Mouse (Mus musculus) midbrain, embryonic 11.5 days (tissue): ENCODE results near the gene Mmp2. TPM values are rescaled to one million over a fixed set of nuclear protein-coding genes. Genes with fewer than 3 reads are reported as not detected.

Experiments
- ATAC-seq: fragments of 200-750 bp; cut with Nextera tagmentation; 2 replicates; pipeline ENCODE4 v1.8.0; 2017; ENCODE audit warnings: moderate TSS enrichment, moderate library complexity; ENCODE audit not compliant: low FRiP score
- DNase-seq: peaks from one replicate; pipeline ENCODE4 v3.0.0; 2015; ENCODE audit warnings: low spot score; ENCODE audit errors: missing footprints
- H3K27ac ChIP-seq: fragments of 300-500 bp; sonication (generic); 2 replicates; pipeline ENCODE4 v1.5.1; 2014; ENCODE audit warnings: low read depth, low read length
- H3K27me3 ChIP-seq: fragments of 300-500 bp; sonication (generic); 2 replicates; pipeline ENCODE4 v1.6.1; 2014; ENCODE audit warnings: mild to moderate bottlenecking, low read length, moderate library complexity, mixed read lengths; ENCODE audit not compliant: control insufficient read depth, insufficient read depth
- H3K36me3 ChIP-seq: fragments of 300-500 bp; sonication (generic); 2 replicates; pipeline ENCODE4 v1.6.1; 2014; ENCODE audit warnings: mild to moderate bottlenecking, low read length, moderate library complexity, mixed read lengths; ENCODE audit not compliant: control insufficient read depth, insufficient read depth
- H3K4me1 ChIP-seq: fragments of 300-500 bp; sonication (generic); 2 replicates; pipeline ENCODE4 v1.6.1; 2014; ENCODE audit warnings: low read length; ENCODE audit not compliant: control insufficient read depth, insufficient read depth
- H3K4me2 ChIP-seq: fragments of 300-500 bp; sonication (generic); 2 replicates; pipeline ENCODE4 v1.6.1; 2014; ENCODE audit warnings: mild to moderate bottlenecking, moderate library complexity
- H3K4me3 ChIP-seq: fragments of 300-500 bp; sonication (generic); 2 replicates; pipeline ENCODE4 v1.5.1; 2014; ENCODE audit warnings: low read depth, low read length
- H3K9ac ChIP-seq: fragments of 300-500 bp; sonication (generic); 2 replicates; pipeline ENCODE4 v1.6.1; 2014; ENCODE audit warnings: low read length
- H3K9me3 ChIP-seq: fragments of 300-500 bp; sonication (generic); 2 replicates; pipeline ENCODE4 v1.6.1; 2016; ENCODE audit warnings: low read length; ENCODE audit not compliant: control insufficient read depth
- WGBS: fragments of 180-500 bp; shearing (Covaris S2); extraction: QIAGEN DNeasy Blood & Tissue Kit; methylation state at CpG from one replicate; pipeline ENCODE4 v1.1.7; 2014; 5-methylcytosine and 5-hydroxymethylcytosine counted together
- polyA plus RNA-seq: library from polyadenylated mRNA; unstranded; fragments of >200 nt; fragmentation: Nextera tagmentation; extraction: Ambion mirVana; gene quantifications from 2 replicates; pipeline ENCODE4 v1.2.1, GENCODE M21; 2014

The Mmp2 gene
- polyA plus RNA-seq, 1 experiment from 2014 or later: 51.3 TPM

DNA sequence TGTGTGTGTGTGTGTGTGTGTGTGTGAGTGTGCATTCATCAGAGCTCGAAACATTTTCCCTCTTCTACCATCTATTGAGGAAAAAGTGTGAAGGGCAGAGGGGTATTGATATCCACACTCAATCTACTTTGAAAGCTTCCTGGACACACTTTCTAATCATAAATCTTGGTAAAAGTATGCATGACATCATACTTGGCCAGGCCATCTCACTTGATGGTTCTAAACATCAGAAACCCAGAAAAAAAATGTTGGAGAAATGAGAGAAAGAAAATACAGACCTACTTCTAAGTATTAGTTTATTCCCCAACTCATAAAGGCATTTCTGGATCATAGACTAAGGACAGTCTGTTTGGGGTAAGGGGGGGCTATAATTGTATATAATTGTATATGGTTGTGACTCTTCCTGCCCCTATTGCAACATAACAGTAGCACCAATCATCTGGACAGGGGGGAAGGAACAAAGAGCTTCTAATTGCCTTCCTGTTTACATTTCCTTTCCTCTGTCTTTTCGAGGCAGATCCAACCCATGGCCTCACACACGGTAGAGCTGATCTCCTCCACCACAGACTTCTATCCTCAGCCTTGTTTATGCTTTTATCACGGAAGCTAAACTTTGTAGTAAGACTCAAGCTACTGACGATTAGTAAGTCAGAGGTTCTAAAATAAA is 7.1 kb downstream of the Mmp2 start:
- H3K27ac ChIP-seq: no peak overlapping the region
- no peak overlapping the region for H3K4me2 ChIP-seq
- H3K9ac ChIP-seq: no peak overlapping the region
- no peak for ATAC-seq
- DNase-seq: no peak
- WGBS: 85% methylated on average over 5 of the region's 5 CpGs
- H3K4me1 ChIP-seq: no peaks in the 10 kb centered on the region
- H3K9me3 ChIP-seq: no peaks in the 10 kb centered on the region
- H3K4me3 ChIP-seq: no peak overlapping the region
- H3K27me3 ChIP-seq: no peaks in the 10 kb centered on the region
- H3K36me3 ChIP-seq: no peaks in the 10 kb centered on the region

GRCm38 (mm10) chr8:92834786-92835500 is 7.9 kb downstream of the Mmp2 start:
- no peak for ATAC-seq
- no peaks in the 10 kb centered on the region for H3K27me3 ChIP-seq
- no peak overlapping the region for H3K4me3 ChIP-seq
- H3K9me3 ChIP-seq: no peaks in the 10 kb centered on the region
- H3K36me3 ChIP-seq: no peaks in the 10 kb centered on the region
- no peak overlapping the region for H3K9ac ChIP-seq
- 87% methylated on average over 11 of the region's 11 CpGs for WGBS
- no peaks in the 10 kb centered on the region for H3K4me1 ChIP-seq
- no peak overlapping the region for H3K27ac ChIP-seq
- DNase-seq: no peak
- no peak overlapping the region for H3K4me2 ChIP-seq

DNA sequence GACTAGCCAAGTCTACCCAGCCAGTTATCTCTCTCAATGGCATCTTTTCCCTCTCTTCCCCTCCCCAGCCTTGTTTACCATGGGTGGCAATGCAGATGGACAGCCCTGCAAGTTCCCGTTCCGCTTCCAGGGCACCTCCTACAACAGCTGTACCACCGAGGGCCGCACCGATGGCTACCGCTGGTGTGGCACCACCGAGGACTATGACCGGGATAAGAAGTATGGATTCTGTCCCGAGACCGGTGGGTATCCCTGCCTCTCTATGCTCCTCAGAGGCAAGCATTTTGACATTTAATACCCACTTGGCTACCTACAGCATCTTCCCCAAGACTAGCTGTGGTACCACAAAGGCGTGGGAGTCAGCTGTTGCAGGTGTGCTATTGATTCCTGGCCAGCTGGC is 8.8 kb downstream of the Mmp2 start:
- no peak overlapping the region for H3K9ac ChIP-seq
- H3K4me2 ChIP-seq: no peak overlapping the region
- DNase-seq (no peak), ATAC-seq (no peak)
- no peaks in the 10 kb centered on the region for H3K27me3 ChIP-seq
- H3K27ac ChIP-seq: no peak overlapping the region
- H3K36me3 ChIP-seq: no peaks in the 10 kb centered on the region
- H3K9me3 ChIP-seq: no peaks in the 10 kb centered on the region
- no peak overlapping the region for H3K4me3 ChIP-seq
- H3K4me1 ChIP-seq: no peaks in the 10 kb centered on the region
- 98% methylated on average over 11 of the region's 11 CpGs for WGBS

DNA sequence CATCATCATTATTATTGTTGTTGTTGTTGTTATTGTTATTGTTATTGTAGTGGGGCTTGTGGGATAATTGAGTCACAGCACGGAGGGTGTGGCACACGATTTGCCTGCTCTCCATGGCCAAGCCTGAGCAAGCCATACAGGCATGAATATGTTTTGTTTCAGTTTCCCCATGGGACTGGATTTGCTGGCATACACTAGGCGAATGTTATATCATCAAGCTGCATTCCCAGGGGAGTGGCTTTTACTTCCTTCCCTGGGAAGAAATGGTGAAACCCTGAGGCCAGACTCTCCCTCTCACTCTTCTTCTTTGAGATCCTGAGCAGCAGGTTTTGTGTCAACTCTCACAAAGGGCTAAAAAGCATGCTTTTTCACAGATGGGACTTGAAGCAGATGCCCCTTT is 11.5 kb downstream of the Mmp2 start:
- H3K9me3 ChIP-seq: no peaks in the 10 kb centered on the region
- no peak overlapping the region for H3K4me3 ChIP-seq
- no peaks in the 10 kb centered on the region for H3K27me3 ChIP-seq
- H3K4me1 ChIP-seq: no peaks in the 10 kb centered on the region
- ATAC-seq (no peak), DNase-seq (no peak)
- 81% methylated on average over 3 of the region's 3 CpGs for WGBS
- H3K27ac ChIP-seq: no peak overlapping the region
- no peaks in the 10 kb centered on the region for H3K36me3 ChIP-seq
- no peak overlapping the region for H3K4me2 ChIP-seq
- H3K9ac ChIP-seq: no peak overlapping the region

GRCm38 (mm10) chr8:92839161-92839560 is 12.1 kb downstream of the Mmp2 start:
- DNase-seq (no peak), ATAC-seq (no peak)
- Histone ChIP-seq H3K4me2 (no peak overlapping the region), H3K9me3 (no peaks in the 10 kb centered on the region), H3K4me1 (no peaks in the 10 kb centered on the region), H3K9ac (no peak overlapping the region), H3K27me3 (no peaks in the 10 kb centered on the region), H3K4me3 (no peak overlapping the region), H3K36me3 (no peaks in the 10 kb centered on the region; the same call in 1 of the 2 replicates), H3K27ac (no peak overlapping the region)
- WGBS: 86% methylated on average over 8 of the region's 8 CpGs

DNA sequence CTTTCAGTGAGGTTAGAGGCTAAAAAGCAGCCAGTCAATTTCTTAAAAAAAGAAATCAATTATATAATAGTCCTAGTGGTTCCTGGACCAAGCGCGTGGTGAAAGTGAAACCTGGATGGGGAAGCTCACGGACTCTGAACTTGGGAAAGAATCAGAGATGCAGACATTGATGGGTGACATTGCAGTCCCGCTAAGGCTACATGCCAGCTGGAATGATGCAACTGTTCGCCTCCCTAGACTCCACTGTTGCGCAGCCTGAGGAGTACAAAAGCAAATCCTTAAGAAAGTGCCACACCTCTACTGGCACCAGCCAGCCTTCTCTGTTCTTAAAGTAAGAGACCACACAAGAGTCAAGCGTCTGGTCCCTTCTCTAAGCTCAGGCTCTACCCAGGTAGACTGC is 12.8 kb downstream of the Mmp2 start:
- H3K27ac ChIP-seq: no peak overlapping the region
- H3K4me3 ChIP-seq: no peak overlapping the region
- WGBS: 97% methylated on average over 7 of the region's 7 CpGs
- no peak overlapping the region for H3K9ac ChIP-seq
- DNase-seq (no peak), ATAC-seq (no peak)
- H3K27me3 ChIP-seq: no peaks in the 10 kb centered on the region
- no peak overlapping the region for H3K4me2 ChIP-seq
- H3K9me3 ChIP-seq: no peaks in the 10 kb centered on the region
- no peaks in the 10 kb centered on the region for H3K4me1 ChIP-seq
- H3K36me3 ChIP-seq: no peaks in the 10 kb centered on the region; the same call in 1 of the 2 replicates

GRCm38 (mm10) chr8:92846684-92847083 is 19.6 kb downstream of the Mmp2 start:
- Histone ChIP-seq H3K27me3 (no peaks in the 10 kb centered on the region), H3K4me3 (no peak overlapping the region), H3K36me3 (no peaks in the 10 kb centered on the region; the same call in 1 of the 2 replicates), H3K4me1 (no peaks in the 10 kb centered on the region), H3K27ac (no peak overlapping the region), H3K4me2 (no peak overlapping the region), H3K9ac (no peak overlapping the region), H3K9me3 (no peaks in the 10 kb centered on the region)
- DNase-seq (no peak), ATAC-seq (no peak)
- 46% methylated on average over 3 of the region's 3 CpGs for WGBS

DNA sequence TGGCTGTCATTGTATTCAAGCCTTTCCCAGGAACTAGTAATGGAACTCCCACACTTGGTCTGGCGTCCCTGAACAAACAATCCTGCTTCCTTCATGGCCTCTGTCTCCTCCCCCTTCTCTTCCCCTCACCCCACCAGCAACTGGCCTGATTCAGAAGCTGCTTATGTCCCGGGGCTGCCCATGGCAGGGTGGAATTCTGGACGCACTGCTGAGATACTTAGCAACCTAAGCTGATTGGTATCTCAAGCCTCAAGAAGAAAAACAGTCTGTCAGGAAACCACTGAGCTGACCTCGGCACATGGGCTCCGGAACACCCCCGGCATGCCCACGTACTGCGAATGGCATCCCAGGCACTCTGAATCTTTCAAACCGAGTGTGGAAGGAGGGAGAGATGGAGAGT is 20.2 kb downstream of the Mmp2 start:
- no peak for DNase-seq
- no peak overlapping the region for H3K4me2 ChIP-seq

DNA sequence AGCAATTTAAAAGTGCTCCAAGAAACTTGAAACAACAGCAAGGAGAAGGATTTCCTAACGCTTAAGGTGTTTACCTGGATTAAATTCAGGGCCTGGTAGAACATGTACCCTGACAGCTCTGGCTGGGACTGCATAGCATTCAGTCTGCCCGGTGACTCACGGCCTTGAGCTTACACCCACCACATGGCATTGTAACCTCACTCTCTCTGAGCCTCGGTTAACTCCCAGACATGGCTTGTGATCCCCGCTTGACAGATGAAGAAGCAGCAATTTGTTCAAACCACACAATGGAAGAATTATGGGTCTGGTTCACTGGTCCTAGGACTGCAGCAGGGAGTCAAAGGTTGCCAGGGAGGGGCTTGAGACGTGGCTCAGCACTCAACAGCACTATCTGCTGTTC is 22.2 kb downstream of the Mmp2 start:
- H3K4me2 ChIP-seq: no peak overlapping the region
- no peak for DNase-seq
- H3K36me3 ChIP-seq: no peaks in the 10 kb centered on the region; the same call in 1 of the 2 replicates
- 61% methylated on average over 6 of the region's 6 CpGs for WGBS
- H3K4me3 ChIP-seq: no peak overlapping the region
- H3K4me1 ChIP-seq: no peaks in the 10 kb centered on the region
- no peak for ATAC-seq
- H3K9ac ChIP-seq: no peak overlapping the region
- no peak overlapping the region for H3K27ac ChIP-seq
- no peaks in the 10 kb centered on the region for H3K27me3 ChIP-seq
- no peaks in the 10 kb centered on the region for H3K9me3 ChIP-seq

More for the DNA sequence above, 20.2 kb downstream of the Mmp2 start:
- no peaks in the 10 kb centered on the region for H3K4me1 ChIP-seq
- ATAC-seq: no peak
- no peaks in the 10 kb centered on the region for H3K9me3 ChIP-seq
- no peaks in the 10 kb centered on the region; the same call in 1 of the 2 replicates for H3K36me3 ChIP-seq
- no peak overlapping the region; the same call in 1 of the 2 replicates for H3K9ac ChIP-seq
- H3K4me3 ChIP-seq: no peak overlapping the region
- WGBS: 42% methylated on average over 9 of the region's 9 CpGs
- H3K27me3 ChIP-seq: no peaks in the 10 kb centered on the region
- no peak overlapping the region for H3K27ac ChIP-seq
